Mouse (Mus musculus) limb, embryonic 10.5 days (tissue): ENCODE measurements around the gene Zdhhc1. TPM values are rescaled to one million over a fixed set of nuclear protein-coding genes. Genes with fewer than 3 reads are reported as not detected.

Experiments used
- DNase-seq: peaks from one replicate; pipeline ENCODE4 v3.0.0-alpha.2; 2017; ENCODE audit warnings: low spot score
- H3K27ac ChIP-seq: fragments of 300-500 bp; sonication (generic); 2 replicates; pipeline ENCODE4 v1.5.1; 2016; ENCODE audit warnings: mild to moderate bottlenecking
- H3K27me3 ChIP-seq: fragments of 300-500 bp; sonication (generic); 2 replicates; pipeline ENCODE4 v1.6.1; 2016; ENCODE audit warnings: low read depth, mild to moderate bottlenecking; ENCODE audit not compliant: poor library complexity, severe bottlenecking
- H3K36me3 ChIP-seq: fragments of 300-500 bp; sonication (generic); 2 replicates; pipeline ENCODE4 v1.6.1; 2016; ENCODE audit warnings: mild to moderate bottlenecking, moderate library complexity
- H3K4me1 ChIP-seq: fragments of 300-500 bp; sonication (generic); 2 replicates; pipeline ENCODE4 v1.6.1; 2016
- H3K4me3 ChIP-seq: fragments of 300-500 bp; sonication (generic); 2 replicates; pipeline ENCODE4 v1.5.1; 2016; ENCODE audit warnings: mild to moderate bottlenecking, moderate library complexity
- H3K9me3 ChIP-seq: fragments of 300-500 bp; sonication (generic); replicated peaks from 2 replicates; pipeline ENCODE4 v1.6.1; 2016; ENCODE audit warnings: mild to moderate bottlenecking
- WGBS: fragments of 180-500 bp; shearing (Covaris S2); methylation state at CpG from one replicate; pipeline ENCODE4 v1.1.7; 2016; 5-methylcytosine and 5-hydroxymethylcytosine counted together
- polyA plus RNA-seq: library from polyadenylated mRNA; unstranded; fragments of >200 nt; fragmentation: Nextera tagmentation; extraction: Ambion mirVana; gene quantifications from 2 replicates; pipeline ENCODE4 v1.2.1, GENCODE M21; 2016

Zdhhc1 gene
- polyA plus RNA-seq, 1 experiment from 2014 or later = 25.3 TPM

- 4% methylated on average over 23 of the region's 23 CpGs for WGBS
- DNase-seq = peak; percentile 59
- no peaks in the 10 kb centered on the region for H3K9me3 ChIP-seq
- 0 out of 2 replicates have a peak overlapping the region, but pooled peaks have one; percentile 8 for H3K4me3 ChIP-seq
- peaks cover 16% of the 10 kb centered on the region; the same call in 1 of the 2 replicates for H3K36me3 ChIP-seq
- H3K4me1 ChIP-seq = peaks cover 80% of the 10 kb centered on the region
- peak overlapping the region; percentile 53; the same call in 1 of the 2 replicates for H3K27ac ChIP-seq
- H3K27me3 ChIP-seq = peaks cover 56% of the 10 kb centered on the region
Measured at GRCm38 (mm10) chr8:105472414-105472932, 24.2 kb downstream of the Zdhhc1 start.

GRCm38 (mm10) chr8:105471314-105472015, 25.2 kb downstream of the Zdhhc1 start, which contains the start of gene Tppp3:
Gene Tppp3, minus strand, starts transcription at chr8:105471526.
- DNase-seq = peak; percentile 92

GRCm38 (mm10) chr8:105470681-105471313, 25.9 kb downstream of the Zdhhc1 start:
- peaks cover 14% of the 10 kb centered on the region; the same call in 1 of the 2 replicates for H3K36me3 ChIP-seq
- 16% methylated on average over 11 of the region's 11 CpGs for WGBS
- H3K4me1 ChIP-seq = peaks cover 70% of the 10 kb centered on the region
- DNase-seq = no peak
- peak overlapping the region; percentile 46 for H3K4me3 ChIP-seq
- H3K27me3 ChIP-seq = peaks cover 51% of the 10 kb centered on the region
- peak overlapping the region; percentile 69 for H3K27ac ChIP-seq
- no peaks in the 10 kb centered on the region for H3K9me3 ChIP-seq

More at GRCm38 (mm10) chr8:105471314-105472015, 25.2 kb downstream of the Zdhhc1 start, which contains the start of gene Tppp3:
- H3K4me3 ChIP-seq = peak within 1 kb of the TSS; percentile 46
- H3K36me3 ChIP-seq = peaks cover 16% of the 10 kb centered on the region; the same call in 1 of the 2 replicates
- peak within 1 kb of the TSS; percentile 69 for H3K27ac ChIP-seq
- peaks cover 56% of the 10 kb centered on the region for H3K27me3 ChIP-seq
- H3K4me1 ChIP-seq = peaks cover 74% of the 10 kb centered on the region
- no peaks in the 10 kb centered on the region for H3K9me3 ChIP-seq
- 2% methylated on average over 25 of the region's 25 CpGs for WGBS

GRCm38 (mm10) chr8:105470262-105470661, 26.4 kb downstream of the Zdhhc1 start:
- peaks cover 46% of the 10 kb centered on the region for H3K27me3 ChIP-seq
- no peak overlapping the region for H3K4me3 ChIP-seq
- DNase-seq = no peak
- H3K36me3 ChIP-seq = peaks cover 9% of the 10 kb centered on the region; the same call in 1 of the 2 replicates
- WGBS = 79% methylated on average over 5 of the region's 5 CpGs
- no peak overlapping the region for H3K27ac ChIP-seq
- peaks cover 64% of the 10 kb centered on the region for H3K4me1 ChIP-seq
- no peaks in the 10 kb centered on the region for H3K9me3 ChIP-seq

- WGBS = 89% methylated on average over 5 of the region's 5 CpGs
- DNase-seq = no peak
- peak overlapping the region; percentile 68 for H3K27ac ChIP-seq
- 0 out of 2 replicates have a peak, but pooled peaks cover 5% of the 10 kb centered on the region for H3K36me3 ChIP-seq
- H3K9me3 ChIP-seq = no peaks in the 10 kb centered on the region
- H3K27me3 ChIP-seq = peaks cover 42% of the 10 kb centered on the region
- H3K4me3 ChIP-seq = no peak overlapping the region
- H3K4me1 ChIP-seq = peaks cover 61% of the 10 kb centered on the region
Measured at GRCm38 (mm10) chr8:105469816-105470215, 26.9 kb downstream of the Zdhhc1 start.

- H3K4me1 ChIP-seq = peaks cover 60% of the 10 kb centered on the region
- H3K9me3 ChIP-seq = no peaks in the 10 kb centered on the region
- 0 out of 2 replicates have a peak, but pooled peaks cover 5% of the 10 kb centered on the region for H3K36me3 ChIP-seq
- DNase-seq = no peak
- H3K27me3 ChIP-seq = peaks cover 35% of the 10 kb centered on the region
- H3K27ac ChIP-seq = peak overlapping the region; percentile 68
- 54% methylated on average over 6 of the region's 6 CpGs for WGBS
- H3K4me3 ChIP-seq = no peak overlapping the region
Measured at GRCm38 (mm10) chr8:105469041-105469695, 27.5 kb downstream of the Zdhhc1 start.

- Histone ChIP-seq H3K4me1 (peaks cover 50% of the 10 kb centered on the region), H3K36me3 (0 out of 2 replicates have a peak, but pooled peaks cover 2% of the 10 kb centered on the region), H3K4me3 (no peak overlapping the region), H3K9me3 (no peaks in the 10 kb centered on the region), H3K27me3 (peaks cover 25% of the 10 kb centered on the region), H3K27ac (0 out of 2 replicates have a peak overlapping the region, but pooled peaks have one; percentile 42)
- 92% methylated on average over 27 of the region's 27 CpGs for WGBS
- DNase-seq = no peak
Measured at GRCm38 (mm10) chr8:105468002-105468720, 28.5 kb downstream of the Zdhhc1 start.

- H3K4me1 ChIP-seq = peaks cover 44% of the 10 kb centered on the region
- WGBS = 92% methylated on average over 10 of the region's 10 CpGs
Measured at GRCm38 (mm10) chr8:105467396-105467985, 29.2 kb downstream of the Zdhhc1 start.

GRCm38 (mm10) chr8:105466700-105467291, 29.9 kb downstream of the Zdhhc1 start:
- no peak overlapping the region for H3K4me3 ChIP-seq
- H3K27ac ChIP-seq = no peak overlapping the region
- H3K36me3 ChIP-seq = no peaks in the 10 kb centered on the region
- H3K4me1 ChIP-seq = peaks cover 38% of the 10 kb centered on the region
- H3K27me3 ChIP-seq = peaks cover 12% of the 10 kb centered on the region
- H3K9me3 ChIP-seq = no peaks in the 10 kb centered on the region
- WGBS = 75% methylated on average over 7 of the region's 7 CpGs
- no peak for DNase-seq

More at GRCm38 (mm10) chr8:105467396-105467985, 29.2 kb downstream of the Zdhhc1 start:
- no peaks in the 10 kb centered on the region for H3K9me3 ChIP-seq
- no peaks in the 10 kb centered on the region for H3K36me3 ChIP-seq
- H3K27me3 ChIP-seq = peaks cover 19% of the 10 kb centered on the region
- no peak overlapping the region for H3K27ac ChIP-seq
- H3K4me3 ChIP-seq = no peak overlapping the region
- no peak for DNase-seq

- Histone ChIP-seq H3K27me3 (peaks cover 7% of the 10 kb centered on the region; the same call in 1 of the 2 replicates), H3K36me3 (no peaks in the 10 kb centered on the region), H3K27ac (no peak overlapping the region), H3K9me3 (no peaks in the 10 kb centered on the region), H3K4me3 (no peak overlapping the region), H3K4me1 (peaks cover 34% of the 10 kb centered on the region)
- 87% methylated on average over 6 of the region's 6 CpGs for WGBS
- DNase-seq = no peak
Measured at GRCm38 (mm10) chr8:105466246-105466645, 30.5 kb downstream of the Zdhhc1 start.

GRCm38 (mm10) chr8:105464595-105464994, 32.1 kb downstream of the Zdhhc1 start:
- no peak for DNase-seq
- WGBS = 80% methylated on average over 7 of the region's 7 CpGs

More at GRCm38 (mm10) chr8:105464595-105464994, 32.1 kb downstream of the Zdhhc1 start:
- Histone ChIP-seq H3K9me3 (no peaks in the 10 kb centered on the region), H3K36me3 (no peaks in the 10 kb centered on the region), H3K4me1 (peaks cover 22% of the 10 kb centered on the region), H3K27me3 (no peaks in the 10 kb centered on the region), H3K4me3 (no peak overlapping the region), H3K27ac (no peak overlapping the region)
